Mouse (Mus musculus) heart, postnatal 0 days (tissue): ENCODE measurements around the gene Ptprf. TPM values are rescaled to one million over a fixed set of nuclear protein-coding genes. Genes with fewer than 3 reads are reported as not detected.

ENCODE experiments used
- ATAC-seq: fragments of 200-750 bp; cut with Nextera tagmentation; 2 replicates; pipeline ENCODE4 v1.8.0; 2017; ENCODE audit warnings: low read depth, moderate number of reproducible peaks, moderate library complexity; ENCODE audit not compliant: insufficient read depth
- DNase-seq: peaks from one replicate; pipeline ENCODE4 v3.0.0-alpha.2; 2016; ENCODE audit warnings: low spot score
- H3K27ac ChIP-seq: fragments of 300-500 bp; sonication (generic); 2 replicates; pipeline ENCODE4 v1.5.1; 2014; ENCODE audit warnings: low read depth, mild to moderate bottlenecking
- H3K27me3 ChIP-seq: fragments of 300-500 bp; sonication (generic); 2 replicates; pipeline ENCODE4 v1.6.1; 2014; ENCODE audit warnings: low read length, mixed read lengths; ENCODE audit not compliant: control insufficient read depth, insufficient read depth
- H3K36me3 ChIP-seq: fragments of 300-500 bp; sonication (generic); replicated peaks from 2 replicates; pipeline ENCODE4 v1.6.1; 2014; ENCODE audit warnings: low read length, mixed read lengths; ENCODE audit not compliant: control insufficient read depth, insufficient read depth
- H3K4me1 ChIP-seq: fragments of 300-500 bp; sonication (generic); 2 replicates; pipeline ENCODE4 v1.6.1; 2014; ENCODE audit warnings: antibody characterized with exemption; ENCODE audit not compliant: control insufficient read depth, insufficient read depth
- H3K4me2 ChIP-seq: fragments of 300-500 bp; sonication (generic); 2 replicates; pipeline ENCODE4 v1.6.1; 2014; ENCODE audit warnings: low read depth, mild to moderate bottlenecking, low read length, moderate library complexity
- H3K4me3 ChIP-seq: fragments of 300-500 bp; sonication (generic); 2 replicates; pipeline ENCODE4 v1.5.1; 2014; ENCODE audit warnings: low read depth, low read length
- H3K9ac ChIP-seq: fragments of 300-500 bp; sonication (generic); replicated peaks from 2 replicates; pipeline ENCODE4 v1.6.1; 2014; ENCODE audit warnings: low read depth, low read length, mixed read lengths
- H3K9me3 ChIP-seq: fragments of 300-500 bp; sonication (generic); replicated peaks from 2 replicates; pipeline ENCODE4 v1.6.1; 2016; ENCODE audit warnings: low read length; ENCODE audit not compliant: control insufficient read depth
- CTCF ChIP-seq: IDR thresholded peaks from 2 replicates; pipeline ENCODE4 v1.5.1; 2016; ENCODE audit warnings: antibody characterized with exemption, control low read depth, low read depth
- EP300 ChIP-seq: IDR thresholded peaks from 2 replicates; pipeline ENCODE4 v1.6.1; 2016; ENCODE audit warnings: antibody characterized with exemption, low read depth
- WGBS: fragments of 180-500 bp; shearing (Covaris S2); extraction: QIAGEN DNeasy Blood & Tissue Kit; methylation state at CpG from one replicate; pipeline ENCODE4 v1.1.7; 2014; 5-methylcytosine and 5-hydroxymethylcytosine counted together
- microRNA-seq: library from miRNA; unstranded; fragments of <30 nt; microRNA quantifications from one replicate; pipeline ENCODE4, GENCODE M21; 2016
- polyA plus RNA-seq: library from polyadenylated mRNA; unstranded; fragments of >200 nt; fragmentation: Nextera tagmentation; extraction: Ambion mirVana; gene quantifications from 2 replicates; pipeline ENCODE4 v1.2.1, GENCODE M21; 2015
- total RNA-seq: library from RNA; depleted of rRNA; stranded (reverse); fragments of >200 nt; gene quantifications from 2 replicates; pipeline ENCODE4 v1.2.3, GENCODE M21; 2014; ENCODE audit warnings: low replicate concordance; rRNA removed

Gene Ptprf
- total and polyA plus RNA-seq, 2 experiments from 2014 or later, result 5.9 to 33.7 TPM

DNA sequence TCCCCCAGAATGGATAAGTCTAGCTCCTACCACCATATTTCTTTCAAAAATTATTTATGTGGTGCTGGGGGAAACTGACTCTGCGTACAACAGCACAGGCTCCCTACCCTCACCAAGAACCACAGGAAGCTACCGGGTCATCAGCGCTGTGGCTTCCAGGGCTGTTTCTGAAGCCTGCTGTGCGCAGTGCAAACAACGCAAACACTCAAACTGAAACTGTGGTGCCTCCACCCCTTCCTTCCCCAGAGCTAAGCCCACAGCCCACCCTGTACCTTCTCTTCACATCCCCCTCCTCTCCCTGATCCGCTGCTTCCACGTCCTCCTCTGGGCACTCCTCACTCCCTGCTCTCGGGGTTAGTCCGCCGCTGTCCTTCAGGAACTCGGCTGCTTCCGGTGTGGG, 129.1 kb downstream of the Ptprf start:
- 85% methylated on average over 12 of the region's 12 CpGs for WGBS
- H3K36me3 ChIP-seq, result peaks cover 98% of the 10 kb centered on the region
- no peaks in the 10 kb centered on the region; the same call in 1 of the 2 replicates for H3K9me3 ChIP-seq
- no peak overlapping the region for H3K9ac ChIP-seq
- no peak overlapping the region for H3K4me2 ChIP-seq
- no peak for TF ChIP-seq EP300
- no peak for TF ChIP-seq CTCF
- no peak overlapping the region for H3K4me3 ChIP-seq
- no peak for ATAC-seq
- no peaks in the 10 kb centered on the region for H3K27me3 ChIP-seq
- no peak for DNase-seq
- no peaks in the 10 kb centered on the region for H3K4me1 ChIP-seq
- no peak overlapping the region for H3K27ac ChIP-seq

Small RNAs within 50 kb of the gene (microRNA-seq; reads per million reads assigned to microRNA genes)
- not detected for gene Mir7226

Other genes starting within 250 kb of the Ptprf start
- gene St3gal3, start 156.5 kb downstream of the Ptprf start, total RNA-seq, result 37.0 and 44.5 TPM in 2 replicates
- 6.7 and 8.2 TPM in 2 replicates for gene St3gal3, start 156.5 kb downstream of the Ptprf start, polyA plus RNA-seq
- gene Kdm4a, start 111.4 kb downstream of the Ptprf start, total RNA-seq, result 30.0 and 45.5 TPM in 2 replicates
- gene Kdm4a, start 111.4 kb downstream of the Ptprf start, polyA plus RNA-seq, result 15.3 and 17.8 TPM in 2 replicates
- gene Szt2, start 117.9 kb upstream of the Ptprf start, total RNA-seq, result 15.4 and 23.5 TPM in 2 replicates
- 2.0 and 2.3 TPM in 2 replicates for gene Szt2, start 117.9 kb upstream of the Ptprf start, polyA plus RNA-seq
- 17.3 and 40.2 TPM in 2 replicates for gene Med8, start 117.9 kb upstream of the Ptprf start, total RNA-seq
- gene Med8, start 117.9 kb upstream of the Ptprf start, polyA plus RNA-seq, result 56.2 and 58.8 TPM in 2 replicates
- gene Elovl1, start 136.7 kb upstream of the Ptprf start, total RNA-seq, result 44.4 and 74.3 TPM in 2 replicates
- 49.8 and 49.9 TPM in 2 replicates for gene Elovl1, start 136.7 kb upstream of the Ptprf start, polyA plus RNA-seq
- gene Cdc20, start 145.9 kb upstream of the Ptprf start, total RNA-seq, result 78.4 and 155 TPM in 2 replicates
- gene Cdc20, start 145.9 kb upstream of the Ptprf start, polyA plus RNA-seq, result 57.5 and 57.8 TPM in 2 replicates
- gene Mpl, start 166.1 kb upstream of the Ptprf start, total RNA-seq, result 1.5 and 2.2 TPM in 2 replicates
- gene Mpl, start 166.1 kb upstream of the Ptprf start, polyA plus RNA-seq, result 0.41 and 0.51 TPM in 2 replicates
- 116 and 120 TPM in 2 replicates for gene Tie1, start 198.7 kb upstream of the Ptprf start, total RNA-seq
- 43.4 and 48.0 TPM in 2 replicates for gene Tie1, start 198.7 kb upstream of the Ptprf start, polyA plus RNA-seq
- gene 2610528J11Rik, start 235.6 kb upstream of the Ptprf start, total RNA-seq, result not detected in 2 replicates
- gene 2610528J11Rik, start 235.6 kb upstream of the Ptprf start, polyA plus RNA-seq, result 0.12 TPM in 1 of 2 replicates, not detected in the other